Mouse (Mus musculus): ENCODE results near the gene Sept8. TPM values are rescaled to one million over a fixed set of nuclear protein-coding genes. Genes with fewer than 3 reads are reported as not detected.

Gene Sept8
- polyA plus RNA-seq, 1 experiment from 2014 or later = 17.4 TPM

DNA sequence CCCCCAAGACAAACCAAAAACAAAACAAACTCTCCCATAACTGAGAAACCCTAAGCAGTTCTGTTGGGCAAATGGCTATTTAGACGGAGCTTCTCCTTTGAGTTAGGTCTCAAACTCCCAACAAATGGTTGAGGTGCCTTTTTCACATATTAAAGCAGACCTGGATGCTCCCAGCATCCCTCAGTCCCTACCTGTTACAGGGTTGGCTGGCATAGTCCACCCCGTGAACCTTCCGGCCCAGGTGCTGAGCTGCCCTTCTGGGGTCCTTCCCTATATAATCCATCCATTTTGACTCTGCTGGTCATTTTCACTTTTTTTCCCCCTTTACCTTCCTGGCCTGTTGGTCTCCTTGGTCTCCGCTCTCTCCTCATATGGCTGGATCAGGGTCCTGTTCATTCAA, 47.6 kb downstream of the Sept8 start:
- peaks cover 2 to 4% of the 10 kb centered on the region in 2 experiments; a peak in 1 of 4 replicates for H3K4me1 ChIP-seq (ENCODE audit: control insufficient read depth in 2 of 2, insufficient read depth in 2 of 2, low read length in 2 of 2)
- peak overlapping the region in 1 of 2 experiments; percentile 85; a peak in 2 of 4 replicates for H3K4me3 ChIP-seq (ENCODE audit: control insufficient read depth in 1 of 2, insufficient read depth in 1 of 2, low read depth in 1 of 2, low read length in 2 of 2)
- whole genome bisulfite sequencing = 83% methylated on average over 4 of the region's 4 CpGs
- H3K36me3 ChIP-seq (ENCODE audit: control insufficient read depth, insufficient read depth, low read length) = peaks cover 8% of the 10 kb centered on the region
- no peaks in the 10 kb centered on the region for H3K27me3 ChIP-seq (ENCODE audit: control insufficient read depth, insufficient read depth, low read length)
- no peaks in the 10 kb centered on the region for H3K9me3 ChIP-seq (ENCODE audit: control insufficient read depth, low read length)
- no peak overlapping the region for H3K27ac ChIP-seq (replicated peaks in 1 of 2; ENCODE audit: control insufficient read depth in 1 of 2, insufficient read depth in 1 of 2, low read depth in 2 of 2, low read length in 2 of 2)
- peak overlapping the region; percentile 77 for H3K4me2 ChIP-seq (ENCODE audit: low read length)
- no peak for ATAC-seq (ENCODE audit: insufficient number of reproducible peaks, insufficient read depth, low FRiP score, low read depth)
- no peak overlapping the region for H3K9ac ChIP-seq (ENCODE audit: low read length)

GRCm38 (mm10) chr11:53567224-53568014, 48.4 kb downstream of the Sept8 start, which contains the start of gene Kif3a:
Kif3a (plus strand) TSS chr11:53567379.
- no peak within 1 kb of the TSS for H3K27ac ChIP-seq (replicated peaks in 1 of 2; ENCODE audit: control insufficient read depth in 1 of 2, insufficient read depth in 1 of 2, low read depth in 2 of 2, low read length in 2 of 2)
- peak; percentile 92 for ATAC-seq (ENCODE audit: insufficient number of reproducible peaks, insufficient read depth, low FRiP score, low read depth)
- peak within 1 kb of the TSS; percentile 61 to 85 for H3K4me3 ChIP-seq (ENCODE audit: control insufficient read depth in 1 of 2, insufficient read depth in 1 of 2, low read depth in 1 of 2, low read length in 2 of 2)
- WGBS = 1% methylated on average over 67 of the region's 69 CpGs
- H3K9me3 ChIP-seq (ENCODE audit: control insufficient read depth, low read length) = no peaks in the 10 kb centered on the region
- peak within 1 kb of the TSS; percentile 84 for H3K9ac ChIP-seq (ENCODE audit: low read length)
- H3K4me1 ChIP-seq (ENCODE audit: control insufficient read depth in 2 of 2, insufficient read depth in 2 of 2, low read length in 2 of 2) = peaks cover 2 to 4% of the 10 kb centered on the region in 2 experiments; a peak in 1 of 4 replicates
- peaks cover 8% of the 10 kb centered on the region for H3K36me3 ChIP-seq (ENCODE audit: control insufficient read depth, insufficient read depth, low read length)
- peak within 1 kb of the TSS; percentile 77 for H3K4me2 ChIP-seq (ENCODE audit: low read length)
- no peaks in the 10 kb centered on the region for H3K27me3 ChIP-seq (ENCODE audit: control insufficient read depth, insufficient read depth, low read length)

- WGBS = 92% methylated on average over 3 of the region's 3 CpGs
- peaks cover 53% of the 10 kb centered on the region for H3K36me3 ChIP-seq (ENCODE audit: control insufficient read depth, insufficient read depth, low read length)
- H3K4me2 ChIP-seq (ENCODE audit: low read length) = no peak overlapping the region
- no peak overlapping the region for H3K4me3 ChIP-seq (ENCODE audit: control insufficient read depth in 1 of 2, insufficient read depth in 1 of 2, low read depth in 1 of 2, low read length in 2 of 2)
- no peaks in the 10 kb centered on the region for H3K9me3 ChIP-seq (ENCODE audit: control insufficient read depth, low read length)
- no peak for ATAC-seq (ENCODE audit: insufficient number of reproducible peaks, insufficient read depth, low FRiP score, low read depth)
- H3K27me3 ChIP-seq (ENCODE audit: control insufficient read depth, insufficient read depth, low read length) = no peaks in the 10 kb centered on the region
- peaks cover under 1 to 2% of the 10 kb centered on the region in 2 experiments; a peak in 3 of 4 replicates for H3K4me1 ChIP-seq (ENCODE audit: control insufficient read depth in 2 of 2, insufficient read depth in 2 of 2, low read length in 2 of 2)
- no peak overlapping the region for H3K9ac ChIP-seq (ENCODE audit: low read length)
- H3K27ac ChIP-seq (replicated peaks in 1 of 2; ENCODE audit: control insufficient read depth in 1 of 2, insufficient read depth in 1 of 2, low read depth in 2 of 2, low read length in 2 of 2) = no peak overlapping the region
These were observed 61.5 kb downstream of the Sept8 start for GRCm38 (mm10) chr11:53580562-53580961.

DNA sequence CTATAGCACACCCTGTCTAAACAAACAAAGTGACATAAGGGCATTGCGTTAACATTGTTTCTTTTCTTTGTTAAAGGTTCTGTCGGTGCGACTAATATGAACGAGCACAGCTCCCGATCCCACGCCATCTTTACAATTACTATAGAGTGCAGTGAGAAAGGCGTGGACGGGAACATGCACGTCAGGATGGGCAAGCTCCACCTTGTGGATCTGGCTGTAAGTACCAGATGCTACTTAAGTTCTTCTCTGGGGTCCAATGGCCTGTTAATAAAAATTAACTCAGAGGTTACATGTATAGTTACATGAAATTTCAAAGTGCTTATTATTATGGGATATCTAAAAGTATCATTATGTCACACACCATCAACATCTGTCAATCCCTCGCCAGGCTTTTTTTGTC, 64.1 kb downstream of the Sept8 start:
- ATAC-seq (ENCODE audit: insufficient number of reproducible peaks, insufficient read depth, low FRiP score, low read depth) = no peak
- no peak overlapping the region for H3K4me3 ChIP-seq (ENCODE audit: control insufficient read depth in 1 of 2, insufficient read depth in 1 of 2, low read depth in 1 of 2, low read length in 2 of 2)
- H3K9ac ChIP-seq (ENCODE audit: low read length) = no peak overlapping the region
- no peak overlapping the region for H3K4me2 ChIP-seq (ENCODE audit: low read length)
- no peak overlapping the region for H3K27ac ChIP-seq (replicated peaks in 1 of 2; ENCODE audit: control insufficient read depth in 1 of 2, insufficient read depth in 1 of 2, low read depth in 2 of 2, low read length in 2 of 2)
- 80% methylated on average over 10 of the region's 10 CpGs for WGBS
- H3K27me3 ChIP-seq (ENCODE audit: control insufficient read depth, insufficient read depth, low read length) = no peaks in the 10 kb centered on the region
- H3K36me3 ChIP-seq (ENCODE audit: control insufficient read depth, insufficient read depth, low read length) = peaks cover 63% of the 10 kb centered on the region
- peaks cover 2 to 4% of the 10 kb centered on the region in 2 experiments; a peak in 3 of 4 replicates for H3K4me1 ChIP-seq (ENCODE audit: control insufficient read depth in 2 of 2, insufficient read depth in 2 of 2, low read length in 2 of 2)
- H3K9me3 ChIP-seq (ENCODE audit: control insufficient read depth, low read length) = no peaks in the 10 kb centered on the region

GRCm38 (mm10) chr11:53584849-53585248, 65.8 kb downstream of the Sept8 start:
- WGBS = 52% methylated on average over 3 of the region's 3 CpGs
- Histone ChIP-seq H3K27ac (replicated peaks in 1 of 2; ENCODE audit: control insufficient read depth in 1 of 2, insufficient read depth in 1 of 2, low read depth in 2 of 2, low read length in 2 of 2) (no peak overlapping the region), H3K4me2 (ENCODE audit: low read length) (no peak overlapping the region), H3K9me3 (ENCODE audit: control insufficient read depth, low read length) (no peaks in the 10 kb centered on the region), H3K36me3 (ENCODE audit: control insufficient read depth, insufficient read depth, low read length) (peaks cover 67% of the 10 kb centered on the region), H3K4me3 (ENCODE audit: control insufficient read depth in 1 of 2, insufficient read depth in 1 of 2, low read depth in 1 of 2, low read length in 2 of 2) (no peak overlapping the region), H3K4me1 (ENCODE audit: control insufficient read depth in 2 of 2, insufficient read depth in 2 of 2, low read length in 2 of 2) (peaks cover 2 to 4% of the 10 kb centered on the region in 2 experiments; a peak in 3 of 4 replicates), H3K9ac (ENCODE audit: low read length) (no peak overlapping the region), H3K27me3 (ENCODE audit: control insufficient read depth, insufficient read depth, low read length) (no peaks in the 10 kb centered on the region)
- no peak for ATAC-seq (ENCODE audit: insufficient number of reproducible peaks, insufficient read depth, low FRiP score, low read depth)

DNA sequence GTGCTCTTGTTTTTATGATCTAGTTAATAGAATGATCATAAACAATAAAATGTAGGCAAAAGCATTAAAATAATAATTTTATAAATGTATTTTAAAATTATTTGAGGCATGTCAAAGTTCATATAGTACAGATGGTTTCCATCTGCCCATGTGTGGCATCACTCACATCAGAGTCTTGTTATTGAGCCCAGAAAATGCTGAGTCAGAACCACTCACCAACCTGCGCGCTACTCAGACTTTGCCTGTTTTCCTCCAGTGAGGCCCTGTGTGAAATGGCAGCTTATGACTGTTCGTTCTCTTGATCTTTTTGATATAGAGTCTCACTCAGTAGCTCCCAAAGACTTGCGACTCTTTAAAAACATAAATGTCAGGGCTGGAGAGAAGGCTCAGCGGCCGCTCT, 66.5 kb downstream of the Sept8 start:
- no peak for ATAC-seq (ENCODE audit: insufficient number of reproducible peaks, insufficient read depth, low FRiP score, low read depth)
- Histone ChIP-seq H3K4me1 (ENCODE audit: control insufficient read depth in 2 of 2, insufficient read depth in 2 of 2, low read length in 2 of 2) (peaks cover 2 to 4% of the 10 kb centered on the region in 2 experiments; a peak in 3 of 4 replicates), H3K27ac (replicated peaks in 1 of 2; ENCODE audit: control insufficient read depth in 1 of 2, insufficient read depth in 1 of 2, low read depth in 2 of 2, low read length in 2 of 2) (no peak overlapping the region), H3K36me3 (ENCODE audit: control insufficient read depth, insufficient read depth, low read length) (peaks cover 62% of the 10 kb centered on the region), H3K27me3 (ENCODE audit: control insufficient read depth, insufficient read depth, low read length) (no peaks in the 10 kb centered on the region), H3K4me2 (ENCODE audit: low read length) (no peak overlapping the region), H3K9ac (ENCODE audit: low read length) (no peak overlapping the region), H3K9me3 (ENCODE audit: control insufficient read depth, low read length) (no peaks in the 10 kb centered on the region), H3K4me3 (ENCODE audit: control insufficient read depth in 1 of 2, insufficient read depth in 1 of 2, low read depth in 1 of 2, low read length in 2 of 2) (no peak overlapping the region)
- WGBS = 52% methylated on average over 6 of the region's 6 CpGs

DNA sequence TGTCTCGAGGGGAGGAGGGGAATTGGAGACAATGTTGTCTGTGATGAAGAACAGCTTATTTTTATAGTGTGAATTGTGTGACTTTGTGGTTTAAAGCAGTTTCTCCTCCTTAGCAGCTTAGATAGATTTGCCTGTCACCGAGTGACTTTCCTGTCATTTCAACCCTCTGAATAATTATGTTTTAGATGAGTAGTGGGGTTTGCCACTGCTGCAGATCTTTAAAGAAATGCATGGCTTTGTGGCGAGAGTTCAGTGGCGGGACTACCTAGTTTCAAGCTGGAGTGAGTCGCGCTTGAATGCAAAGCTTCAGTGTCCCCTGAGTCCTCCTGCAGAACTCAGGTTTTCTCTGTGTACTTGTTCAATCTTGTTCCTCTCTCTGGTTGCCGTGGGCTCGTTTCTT, 69.2 kb downstream of the Sept8 start:
- no peak for ATAC-seq (ENCODE audit: insufficient number of reproducible peaks, insufficient read depth, low FRiP score, low read depth)
- WGBS = 85% methylated on average over 8 of the region's 8 CpGs
- Histone ChIP-seq H3K4me3 (ENCODE audit: control insufficient read depth in 1 of 2, insufficient read depth in 1 of 2, low read depth in 1 of 2, low read length in 2 of 2) (no peak overlapping the region), H3K27ac (replicated peaks in 1 of 2; ENCODE audit: control insufficient read depth in 1 of 2, insufficient read depth in 1 of 2, low read depth in 2 of 2, low read length in 2 of 2) (no peak overlapping the region), H3K9ac (ENCODE audit: low read length) (no peak overlapping the region), H3K36me3 (ENCODE audit: control insufficient read depth, insufficient read depth, low read length) (peaks cover 52% of the 10 kb centered on the region), H3K9me3 (ENCODE audit: control insufficient read depth, low read length) (no peaks in the 10 kb centered on the region), H3K27me3 (ENCODE audit: control insufficient read depth, insufficient read depth, low read length) (no peaks in the 10 kb centered on the region), H3K4me1 (ENCODE audit: control insufficient read depth in 2 of 2, insufficient read depth in 2 of 2, low read length in 2 of 2) (peaks cover 2 to 4% of the 10 kb centered on the region in 2 experiments; a peak in 3 of 4 replicates), H3K4me2 (ENCODE audit: low read length) (no peak overlapping the region)
